Mouse (Mus musculus) hindlimb bud, embryonic 11.5 days (tissue): ENCODE results near the gene Dmxl2.

Experiments
- DNase-seq: peaks from one replicate; pipeline ENCODE4 v3.0.0-alpha.2; 2012; ENCODE audit warnings: low read depth, low spot score; ENCODE audit errors: extremely low spot score

The Dmxl2 gene

GRCm38 (mm10) chr9:54501453-54502110, at the start of gene Dmxl2:
Dmxl2 (minus strand) TSS chr9:54501626.
- peak; percentile 77 for DNase-seq

- no peak for DNase-seq
These were observed 48.0 kb upstream of the Dmxl2 start for GRCm38 (mm10) chr9:54549433-54549832.

- no peak for DNase-seq
These were observed 46.1 kb upstream of the Dmxl2 start for GRCm38 (mm10) chr9:54547536-54547935.

- no peak for DNase-seq
These were observed 43.5 kb upstream of the Dmxl2 start for GRCm38 (mm10) chr9:54544954-54545315.

- DNase-seq: no peak
These were observed 43.0 kb upstream of the Dmxl2 start for GRCm38 (mm10) chr9:54544212-54544953.

GRCm38 (mm10) chr9:54540801-54541200, 39.4 kb upstream of the Dmxl2 start:
- DNase-seq: no peak

GRCm38 (mm10) chr9:54538684-54539083, 37.3 kb upstream of the Dmxl2 start, which contains the start of gene Sh2d7:
Sh2d7 (plus strand) TSS chr9:54538984.
- no peak for DNase-seq

GRCm38 (mm10) chr9:54538244-54538643, 36.8 kb upstream of the Dmxl2 start:
- DNase-seq: no peak

- DNase-seq: no peak
These were observed 36.1 kb upstream of the Dmxl2 start for GRCm38 (mm10) chr9:54537480-54537879.

- DNase-seq: no peak
These were observed 35.6 kb upstream of the Dmxl2 start for GRCm38 (mm10) chr9:54537030-54537429.

- DNase-seq: no peak
These were observed 34.8 kb upstream of the Dmxl2 start for GRCm38 (mm10) chr9:54536236-54536635.

GRCm38 (mm10) chr9:54533975-54534374, 32.5 kb upstream of the Dmxl2 start:
- DNase-seq: no peak

- no peak for DNase-seq
These were observed 31.5 kb upstream of the Dmxl2 start for GRCm38 (mm10) chr9:54532926-54533325.

- no peak for DNase-seq
These were observed 30.0 kb upstream of the Dmxl2 start for GRCm38 (mm10) chr9:54531421-54531820.

- DNase-seq: no peak
These were observed 29.4 kb upstream of the Dmxl2 start for GRCm38 (mm10) chr9:54530836-54531235.

GRCm38 (mm10) chr9:54529950-54530349, 28.5 kb upstream of the Dmxl2 start:
- no peak for DNase-seq

GRCm38 (mm10) chr9:54527694-54528093, 26.3 kb upstream of the Dmxl2 start:
- no peak for DNase-seq

GRCm38 (mm10) chr9:54520286-54520685, 18.9 kb upstream of the Dmxl2 start:
- no peak for DNase-seq

GRCm38 (mm10) chr9:54518921-54519320, 17.5 kb upstream of the Dmxl2 start:
- DNase-seq: no peak

GRCm38 (mm10) chr9:54515991-54516390, 14.6 kb upstream of the Dmxl2 start:
- no peak for DNase-seq

GRCm38 (mm10) chr9:54502873-54503272, 1.4 kb upstream of the Dmxl2 start:
- no peak for DNase-seq

GRCm38 (mm10) chr9:54502111-54502495, 677 bp upstream of the Dmxl2 start:
- no peak for DNase-seq
